Mouse (Mus musculus): ENCODE measurements around the gene Olfr764-ps1. TPM values are rescaled to one million over a fixed set of nuclear protein-coding genes. Genes with fewer than 3 reads are reported as not detected.

The Olfr764-ps1 gene
- total RNA-seq, 1 experiment from 2014 or later = not detected

Other genes starting within 250 kb of the Olfr764-ps1 start
- 1.0 TPM in 1 of 2 replicates, not detected in the other for gene Mmp19, start 249.0 kb downstream of the Olfr764-ps1 start, total RNA-seq (2017)
- 34.6 and 48.0 TPM in 2 replicates for gene Dnajc14, start 235.8 kb downstream of the Olfr764-ps1 start, total RNA-seq (2017)
- gene Tmem198b, start 235.5 kb downstream of the Olfr764-ps1 start, total RNA-seq (2017) = 4.9 and 6.8 TPM in 2 replicates
- gene Sarnp, start 222.6 kb downstream of the Olfr764-ps1 start, total RNA-seq (2017) = 200 and 239 TPM in 2 replicates
- gene Ormdl2, start 218.3 kb downstream of the Olfr764-ps1 start, total RNA-seq (2017) = 61.1 and 74.1 TPM in 2 replicates
- 1.8 and 2.7 TPM in 2 replicates for gene Gdf11, start 148.2 kb downstream of the Olfr764-ps1 start, total RNA-seq (2017)
- gene Cd63, start 138.9 kb downstream of the Olfr764-ps1 start, total RNA-seq (2017) = 54.5 and 113 TPM in 2 replicates
- 1.3 and 5.1 TPM in 2 replicates for gene Rdh5, start 117.0 kb downstream of the Olfr764-ps1 start, total RNA-seq (2017)
- gene Bloc1s1, start 115.9 kb downstream of the Olfr764-ps1 start, total RNA-seq (2017) = 52.2 and 102 TPM in 2 replicates
- not detected in 2 replicates for gene Itga7, start 106.1 kb downstream of the Olfr764-ps1 start, total RNA-seq (2017)
- not detected in 2 replicates for gene Mettl7b, start 78.9 kb downstream of the Olfr764-ps1 start, total RNA-seq (2017)
- not detected in 2 replicates for gene Olfr9, start 50.5 kb downstream of the Olfr764-ps1 start, total RNA-seq (2017)
- gene Olfr763, start 29.1 kb downstream of the Olfr764-ps1 start, total RNA-seq (2017) = not detected in 2 replicates
- gene Olfr765, start 10.1 kb upstream of the Olfr764-ps1 start, total RNA-seq (2017) = not detected in 2 replicates
- not detected in 2 replicates for gene Olfr766-ps1, start 29.1 kb upstream of the Olfr764-ps1 start, total RNA-seq (2017)
- gene Olfr767, start 43.0 kb upstream of the Olfr764-ps1 start, total RNA-seq (2017) = not detected in 2 replicates
- gene Olfr768, start 59.5 kb upstream of the Olfr764-ps1 start, total RNA-seq (2017) = not detected in 2 replicates
- not detected in 2 replicates for gene Olfr769, start 78.0 kb upstream of the Olfr764-ps1 start, total RNA-seq (2017)
- not detected in 2 replicates for gene Olfr770, start 99.1 kb upstream of the Olfr764-ps1 start, total RNA-seq (2017)
- gene Olfr771, start 124.9 kb upstream of the Olfr764-ps1 start, total RNA-seq (2017) = not detected in 2 replicates
- gene Olfr772, start 138.0 kb upstream of the Olfr764-ps1 start, total RNA-seq (2017) = not detected in 2 replicates
- gene Olfr773, start 147.5 kb upstream of the Olfr764-ps1 start, total RNA-seq (2017) = not detected in 2 replicates
- gene Olfr774, start 196.3 kb upstream of the Olfr764-ps1 start, total RNA-seq (2017) = not detected in 2 replicates
- not detected in 2 replicates for gene Olfr775, start 208.5 kb upstream of the Olfr764-ps1 start, total RNA-seq (2017)
- not detected in 2 replicates for gene Olfr776, start 219.2 kb upstream of the Olfr764-ps1 start, total RNA-seq (2017)
- gene Olfr777, start 231.6 kb upstream of the Olfr764-ps1 start, total RNA-seq (2017) = not detected in 2 replicates

All from hematopoietic stem cell, adult 5-6 weeks (primary cell).